Mouse (Mus musculus): ENCODE data around the gene Klrb1. TPM values are rescaled to one million over a fixed set of nuclear protein-coding genes. Genes with fewer than 3 reads are reported as not detected.
"Not testable (repeated sequence)": the region's sequence is repeated elsewhere in the genome, so short reads cannot be mapped to it uniquely, and the experiment has no call there.

Klrb1 gene
- total and polyA plus RNA-seq, 3 experiments: 0.29 to 1.1 (median 1.1) TPM

DNA sequence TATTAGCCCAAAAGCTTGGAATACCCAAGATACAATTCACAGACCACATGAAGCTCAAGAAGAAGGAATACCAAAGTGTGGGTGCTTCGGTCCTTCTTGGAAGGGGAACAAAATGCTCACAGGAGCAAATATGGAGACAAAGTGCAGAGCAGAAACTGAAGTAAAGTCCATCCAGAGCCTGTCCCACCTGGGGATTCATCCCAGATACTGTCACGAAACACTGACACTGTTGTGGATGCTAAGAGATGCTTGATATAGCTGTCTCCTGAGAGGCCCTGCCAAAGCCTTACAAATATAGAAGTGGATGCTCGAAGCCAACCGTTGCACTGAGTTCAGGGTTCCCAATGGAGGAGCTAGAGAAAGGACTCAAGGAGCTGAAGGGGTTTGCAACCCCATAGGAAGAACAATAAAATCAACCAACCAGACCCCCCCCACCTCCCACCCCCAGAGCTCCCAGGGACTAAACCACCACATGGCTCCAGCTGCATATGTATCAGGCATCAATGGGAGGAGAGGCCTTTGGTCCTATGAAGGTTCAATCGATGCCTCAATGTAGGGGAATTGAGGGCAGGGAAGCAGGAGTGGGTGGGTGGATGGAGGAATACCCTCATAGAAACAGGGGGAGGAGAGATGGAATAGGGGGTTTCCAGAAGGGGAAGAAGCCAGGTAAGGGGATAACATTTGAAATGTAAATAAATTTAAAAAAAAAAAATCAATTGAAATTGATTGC is 36.5 kb upstream of the Klrb1 start:
- H3K9me3 ChIP-seq (replicated peaks; ENCODE audit: low read length): no peaks in the 10 kb centered on the region
- DNase-seq (ENCODE audit: extremely low read depth): no peak
- no peak overlapping the region for H3K4me3 ChIP-seq (replicated peaks in 1 of 3; ENCODE audit: low read depth in 2 of 3, low read length in 2 of 3, poor library complexity in 1 of 3)
- peak overlapping the region; percentile 45; the same call in 1 of the 2 replicates for H3K4me2 ChIP-seq (ENCODE audit: insufficient read depth, low read depth, poor library complexity, severe bottlenecking)
- H3K79me2 ChIP-seq (replicated peaks; ENCODE audit: control insufficient read depth, extremely low read depth, insufficient read depth, poor library complexity, severe bottlenecking): no peaks in the 10 kb centered on the region
- H3K27me3 ChIP-seq (replicated peaks): no peaks in the 10 kb centered on the region
- TF ChIP-seq TCF12 (IDR thresholded peaks at IDR 0.05; ENCODE audit: low read depth, low read length) (no peak), ZKSCAN1 (IDR thresholded peaks at IDR 0.05; ENCODE audit: borderline replicate concordance, low read depth, low read length) (no peak), CHD1 (IDR thresholded peaks at IDR 0.05; ENCODE audit: low read depth, low read length) (no peak), MAFK (IDR thresholded peaks at IDR 0.05; ENCODE audit: insufficient replicate concordance, low read length) (no peak), ZC3H11A (IDR thresholded peaks at IDR 0.05; ENCODE audit: low read depth, low read length) (no peak), ZNF384 (IDR thresholded peaks at IDR 0.05; ENCODE audit: low read depth, low read length) (no peak), IRF4 (IDR thresholded peaks at IDR 0.05; ENCODE audit: low read depth, low read length) (no peak), MEF2A (IDR thresholded peaks at IDR 0.05; ENCODE audit: borderline replicate concordance, low read depth, low read length) (no peak), GABPA (IDR thresholded peaks at IDR 0.05; ENCODE audit: insufficient replicate concordance, low read depth, low read length) (no peak), POLR2AphosphoS2 (IDR thresholded peaks at IDR 0.05; ENCODE audit: low read depth, low read length) (no peak), USF2 (conservative IDR thresholded peaks at IDR 0.05; ENCODE audit: low read depth, low read length) (no peak), EP300 (IDR thresholded peaks at IDR 0.05; ENCODE audit: low read length) (no peak), TBP (conservative IDR thresholded peaks at IDR 0.05; ENCODE audit: low read depth, low read length) (no peak), NRF1 (IDR thresholded peaks at IDR 0.05; ENCODE audit: low read depth, low read length) (no peak), MAX (IDR thresholded peaks at IDR 0.05; ENCODE audit: low read length) (no peak)
- in situ Hi-C loops (cut with MboI; ENCODE audit: low pct_ligation_motif_present, low pct_unique_long_range_greater_than_20kb, low sequenced_read_pairs) (no loop called here), dilution Hi-C loops (cut with MboI; ENCODE audit: extremely low pct_ligation_motif_present, extremely low pct_unique_long_range_greater_than_20kb, low sequenced_read_pairs) (no loop called here)
- H3K27ac ChIP-seq (ENCODE audit: insufficient read depth, low read depth): no peak overlapping the region
- H3K36me3 ChIP-seq (replicated peaks in 1 of 2; ENCODE audit: control insufficient read depth in 1 of 2, insufficient read depth in 1 of 2, low read length in 1 of 2): no peaks in the 10 kb centered on the region
- no peak overlapping the region for H3K9ac ChIP-seq (ENCODE audit: insufficient read depth, low read depth)
- H3K4me1 ChIP-seq (ENCODE audit: control insufficient read depth in 1 of 2, insufficient read depth in 2 of 2): peaks cover 6 to 17% of the 10 kb centered on the region in 2 experiments; a peak in 3 of 4 replicates

DNA sequence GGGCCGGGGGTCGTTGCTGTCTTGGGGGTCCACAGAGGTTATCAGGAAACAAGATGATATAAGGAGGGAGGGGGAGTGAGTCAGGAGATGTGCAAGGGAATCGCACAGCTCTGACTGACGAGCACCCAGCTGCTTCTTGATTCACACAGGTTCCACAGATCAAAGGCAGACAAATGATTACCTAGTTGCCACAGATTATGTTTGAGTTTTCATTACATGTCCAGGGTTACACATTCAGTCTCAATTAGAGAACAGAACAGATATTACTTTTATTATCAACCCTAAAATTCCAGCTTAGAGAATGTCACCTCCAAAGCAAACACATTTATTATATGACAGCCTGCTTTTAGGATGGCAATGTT is 32.5 kb upstream of the Klrb1 start:
- H3K4me3 ChIP-seq (replicated peaks in 1 of 3; ENCODE audit: low read depth in 2 of 3, low read length in 2 of 3, poor library complexity in 1 of 3); H3K27me3 ChIP-seq (replicated peaks); DNase-seq (ENCODE audit: extremely low read depth); H3K79me2 ChIP-seq (replicated peaks; ENCODE audit: control insufficient read depth, extremely low read depth, insufficient read depth, poor library complexity, severe bottlenecking); H3K9me3 ChIP-seq (replicated peaks; ENCODE audit: low read length); H3K9ac ChIP-seq (ENCODE audit: insufficient read depth, low read depth); H3K4me1 ChIP-seq (ENCODE audit: control insufficient read depth in 1 of 2, insufficient read depth in 2 of 2); H3K27ac ChIP-seq (ENCODE audit: insufficient read depth, low read depth); H3K4me2 ChIP-seq (ENCODE audit: insufficient read depth, low read depth, poor library complexity, severe bottlenecking); H3K36me3 ChIP-seq (replicated peaks in 1 of 2; ENCODE audit: control insufficient read depth in 1 of 2, insufficient read depth in 1 of 2, low read length in 1 of 2); dilution Hi-C loops (cut with MboI; ENCODE audit: extremely low pct_ligation_motif_present, extremely low pct_unique_long_range_greater_than_20kb, low sequenced_read_pairs); in situ Hi-C loops (cut with MboI; ENCODE audit: low pct_ligation_motif_present, low pct_unique_long_range_greater_than_20kb, low sequenced_read_pairs): not testable (repeated sequence)

DNA sequence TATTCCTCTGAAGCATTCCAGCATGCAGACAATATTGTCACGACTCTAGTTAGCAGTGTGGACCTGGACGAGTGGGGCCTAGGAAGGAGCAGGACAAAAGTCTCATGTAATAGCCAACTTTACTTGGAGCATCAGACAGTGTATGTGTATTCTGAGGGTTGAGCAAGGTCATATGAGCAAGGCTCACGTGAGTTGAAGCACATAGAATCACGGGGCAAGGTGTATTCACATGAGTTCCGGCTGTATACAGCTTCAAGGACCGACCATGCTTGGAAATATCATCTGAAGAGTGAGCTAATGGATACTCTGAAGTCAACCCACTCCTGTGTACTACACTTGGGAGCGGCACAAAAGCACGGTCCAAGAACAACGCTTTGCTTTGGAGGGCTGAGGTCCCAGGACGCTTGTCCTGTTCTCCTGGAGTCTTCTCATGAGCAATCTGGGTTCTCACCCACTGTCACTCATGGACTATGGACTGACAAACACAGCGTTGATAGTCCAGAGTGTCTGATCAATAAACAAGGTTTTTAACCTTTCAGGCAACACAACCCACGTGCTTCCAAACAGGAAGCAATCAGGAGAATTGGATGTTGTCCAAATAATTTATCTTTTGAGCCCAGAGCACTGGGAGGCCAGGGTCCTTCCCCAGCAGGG is 32.0 kb upstream of the Klrb1 start:
- H3K27ac ChIP-seq (ENCODE audit: insufficient read depth, low read depth); H3K9me3 ChIP-seq (replicated peaks; ENCODE audit: low read length); H3K36me3 ChIP-seq (replicated peaks in 1 of 2; ENCODE audit: control insufficient read depth in 1 of 2, insufficient read depth in 1 of 2, low read length in 1 of 2); H3K27me3 ChIP-seq (replicated peaks); H3K4me2 ChIP-seq (ENCODE audit: insufficient read depth, low read depth, poor library complexity, severe bottlenecking); H3K4me3 ChIP-seq (replicated peaks in 1 of 3; ENCODE audit: low read depth in 2 of 3, low read length in 2 of 3, poor library complexity in 1 of 3); H3K9ac ChIP-seq (ENCODE audit: insufficient read depth, low read depth); H3K79me2 ChIP-seq (replicated peaks; ENCODE audit: control insufficient read depth, extremely low read depth, insufficient read depth, poor library complexity, severe bottlenecking); in situ Hi-C loops (cut with MboI; ENCODE audit: low pct_ligation_motif_present, low pct_unique_long_range_greater_than_20kb, low sequenced_read_pairs); H3K4me1 ChIP-seq (ENCODE audit: control insufficient read depth in 1 of 2, insufficient read depth in 2 of 2); dilution Hi-C loops (cut with MboI; ENCODE audit: extremely low pct_ligation_motif_present, extremely low pct_unique_long_range_greater_than_20kb, low sequenced_read_pairs); DNase-seq (ENCODE audit: extremely low read depth): not testable (repeated sequence)

DNA sequence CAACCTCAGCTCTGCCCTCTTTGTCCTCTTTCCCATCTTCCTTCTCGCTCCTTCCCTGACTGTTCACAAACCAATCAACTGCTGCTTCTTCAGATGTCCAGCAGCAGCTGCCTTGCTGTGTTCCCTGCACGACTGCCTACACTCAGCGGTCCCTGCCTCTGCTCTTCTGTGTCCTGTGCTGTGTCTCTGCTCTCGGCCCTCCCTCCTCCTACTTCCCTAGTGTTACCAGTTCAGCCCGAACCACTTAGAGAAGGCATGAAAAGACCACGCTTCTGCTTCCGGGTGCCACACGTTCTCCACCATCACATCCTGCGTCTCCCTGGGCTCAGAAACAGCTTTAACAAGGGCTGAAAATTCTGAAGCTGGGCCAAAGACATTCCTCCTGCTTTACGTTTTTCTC is 31.4 kb upstream of the Klrb1 start:
- H3K4me1 ChIP-seq (ENCODE audit: control insufficient read depth in 1 of 2, insufficient read depth in 2 of 2); H3K79me2 ChIP-seq (replicated peaks; ENCODE audit: control insufficient read depth, extremely low read depth, insufficient read depth, poor library complexity, severe bottlenecking); H3K27ac ChIP-seq (ENCODE audit: insufficient read depth, low read depth); H3K9ac ChIP-seq (ENCODE audit: insufficient read depth, low read depth); H3K27me3 ChIP-seq (replicated peaks); H3K4me2 ChIP-seq (ENCODE audit: insufficient read depth, low read depth, poor library complexity, severe bottlenecking); H3K36me3 ChIP-seq (replicated peaks in 1 of 2; ENCODE audit: control insufficient read depth in 1 of 2, insufficient read depth in 1 of 2, low read length in 1 of 2); DNase-seq (ENCODE audit: extremely low read depth); dilution Hi-C loops (cut with MboI; ENCODE audit: extremely low pct_ligation_motif_present, extremely low pct_unique_long_range_greater_than_20kb, low sequenced_read_pairs); in situ Hi-C loops (cut with MboI; ENCODE audit: low pct_ligation_motif_present, low pct_unique_long_range_greater_than_20kb, low sequenced_read_pairs); H3K9me3 ChIP-seq (replicated peaks; ENCODE audit: low read length); H3K4me3 ChIP-seq (replicated peaks in 1 of 3; ENCODE audit: low read depth in 2 of 3, low read length in 2 of 3, poor library complexity in 1 of 3): not testable (repeated sequence)

All from CH12.LX (cell line).